ENCODE assay signal across 8 mouse cellular contexts in genomic region chr16:91010581-91011020, GRCm38 (mm10). TPM values are rescaled to one million over a fixed set of nuclear protein-coding genes. Genes with fewer than 3 reads are reported as not detected.
A peak's percentile ranks its signal among the peaks of the same experiment; 100 is the strongest.
DNase-seq lines count a peak whose midpoint lies in the region; ATAC-seq and TF ChIP-seq lines count a peak whose summit lies in the region.

No protein-coding gene starts in this region.

- H3K9me3 ChIP-seq in heart, postnatal 0 days (replicated peaks; ENCODE audit: control insufficient read depth, low read length): no peaks in the 10 kb centered on the region
- no peaks in the 10 kb centered on the region for H3K9me3 ChIP-seq in E14TG2a.4 (ENCODE audit: low read length)
- no peaks in the 10 kb centered on the region for H3K9me3 ChIP-seq in hindbrain, embryonic 14.5 days (ENCODE audit: control insufficient read depth, low read length)

- peaks cover 7% of the 10 kb centered on the region; the same call in 1 of the 2 replicates for H3K4me1 ChIP-seq in heart, postnatal 0 days (ENCODE audit: control insufficient read depth, insufficient read depth)
- H3K4me1 ChIP-seq in E14TG2a.4 (replicated peaks; ENCODE audit: low read depth, low read length): peaks cover 22% of the 10 kb centered on the region
- H3K4me1 ChIP-seq in hindbrain, embryonic 14.5 days (replicated peaks; ENCODE audit: control insufficient read depth, insufficient read depth, low read length): peaks cover 22% of the 10 kb centered on the region

- peak overlapping the region; percentile 73 for H3K4me2 ChIP-seq in heart, postnatal 0 days (ENCODE audit: low read depth, low read length)
- H3K4me2 ChIP-seq in hindbrain, embryonic 14.5 days (replicated peaks): peak overlapping the region; percentile 69

- peak overlapping the region; percentile 90 for H3K27ac ChIP-seq in heart, postnatal 0 days (ENCODE audit: low read depth)
- peak overlapping the region; percentile 88 for H3K27ac ChIP-seq in hindbrain, embryonic 14.5 days

- H3K36me3 ChIP-seq in heart, postnatal 0 days (replicated peaks; ENCODE audit: control insufficient read depth, insufficient read depth, low read length): peaks cover 15% of the 10 kb centered on the region
- H3K36me3 ChIP-seq in E14TG2a.4 (ENCODE audit: insufficient read depth, low read length): peaks cover 18% of the 10 kb centered on the region
- H3K36me3 ChIP-seq in hindbrain, embryonic 14.5 days (replicated peaks; ENCODE audit: control insufficient read depth, insufficient read depth): peaks cover 25% of the 10 kb centered on the region

- TF ChIP-seq EP300 in heart, postnatal 0 days (IDR thresholded peaks at IDR 0.05; ENCODE audit: low read depth): no peak

- H3K27me3 ChIP-seq in heart, postnatal 0 days (ENCODE audit: control insufficient read depth, insufficient read depth, low read length): no peaks in the 10 kb centered on the region
- no peaks in the 10 kb centered on the region; the same call in 1 of the 2 replicates for H3K27me3 ChIP-seq in E14TG2a.4 (ENCODE audit: insufficient read depth, low read length)
- H3K27me3 ChIP-seq in hindbrain, embryonic 14.5 days (ENCODE audit: control insufficient read depth, insufficient read depth, low read length): no peaks in the 10 kb centered on the region

- DNase-seq in heart, postnatal 0 days (ENCODE audit: low spot score): peak; percentile 19
- no peak for DNase-seq in heart, postnatal 25 days (ENCODE audit: low spot score)
- DNase-seq in c-Kit-positive CD71-positive TER-119-positive erythroid progenitor cells, embryonic 14.5 days (ENCODE audit: low spot score): peak; percentile 41
- DNase-seq in hindbrain, embryonic 14.5 days (ENCODE audit: low spot score): peak; percentile 27
- DNase-seq in gastrocnemius, postnatal 10 days: no peak
- no peak for DNase-seq in ovary, postnatal 36 days (ENCODE audit: low spot score)

- intact Hi-C loops in heart, postnatal 25 days (cut with DNase I): loop anchor here (2.0 to 5.0 kb wide), 2 partner anchors 34 to 73 kb away; partner anchors contain the start of genes Cfap298 and Paxbp1

- H3K4me3 ChIP-seq in heart, postnatal 0 days (ENCODE audit: low read depth, low read length): peak overlapping the region; percentile 91
- peak overlapping the region; percentile 98 for H3K4me3 ChIP-seq in E14TG2a.4 (replicated peaks; ENCODE audit: low read length)
- H3K4me3 ChIP-seq in hindbrain, embryonic 14.5 days (replicated peaks; ENCODE audit: low read length): peak overlapping the region; percentile 88

- peak; percentile 48 for ATAC-seq in heart, postnatal 0 days (ENCODE audit: insufficient read depth, low read depth)
- peak; percentile 71; the same call in 1 of the 2 replicates for ATAC-seq in hindbrain, embryonic 14.5 days (ENCODE audit: low FRiP score)
- ATAC-seq in megakaryocyte-erythroid progenitor cell, adult 5-6 weeks (replicated peaks; ENCODE audit: low FRiP score, low TSS enrichment, poor library complexity, severe bottlenecking): peak; percentile 8; the same call in 1 of the 2 replicates

- TF ChIP-seq CTCF in heart, postnatal 0 days (IDR thresholded peaks at IDR 0.05; ENCODE audit: low read depth): no peak
- no peak for TF ChIP-seq CTCF in E14TG2a.4 (conservative IDR thresholded peaks at IDR 0.05; ENCODE audit: low read length)

- 1% methylated on average over 36 of the region's 42 CpGs for WGBS in heart, postnatal 0 days
- WGBS in hindbrain, embryonic 14.5 days: under 1% methylated on average over 42 of the region's 42 CpGs

- H3K9ac ChIP-seq in heart, postnatal 0 days (replicated peaks; ENCODE audit: low read depth, low read length): peak overlapping the region; percentile 89
- peak overlapping the region; percentile 85 for H3K9ac ChIP-seq in hindbrain, embryonic 14.5 days

RNA-seq across cellular contexts. Expression of gene Synj1, which starts 0.5 kb away (rescaled TPM):
- total RNA-seq in heart, postnatal 0 days (2014; rRNA removed; ENCODE audit: low replicate concordance): 11.8 and 19.3 TPM in 2 replicates
- 6.6 and 8.5 TPM in 2 replicates for polyA plus RNA-seq in heart, postnatal 0 days (2015; fragmentation: Nextera tagmentation; extraction: Ambion mirVana)
- total RNA-seq in heart, postnatal 25 days (2021): 10 to 100 TPM; 27.6 to 29.5 TPM
- polyA plus RNA-seq in hindbrain, embryonic 14.5 days (2014; fragmentation: Nextera tagmentation; extraction: Ambion mirVana): 69.2 and 75.0 TPM in 2 replicates
- 38.1 and 48.6 TPM in 2 replicates for total RNA-seq in megakaryocyte-erythroid progenitor cell, adult 5-6 weeks (2014; fragmentation: Nextera tagmentation)
- total RNA-seq in megakaryocyte-erythroid progenitor cell, adult 5-6 weeks (2017): 25.4 and 28.7 TPM in 2 replicates
- total RNA-seq in gastrocnemius, postnatal 10 days (2021): 10 to 100 TPM; 14.6 TPM

RNA-seq across cellular contexts. Expression of gene Paxbp1, which starts 33.7 kb away (rescaled TPM):
- 30.6 and 33.8 TPM in 2 replicates for total RNA-seq in heart, postnatal 0 days (2014; rRNA removed; ENCODE audit: low replicate concordance)
- 18.8 and 19.0 TPM in 2 replicates for polyA plus RNA-seq in heart, postnatal 0 days (2015; fragmentation: Nextera tagmentation; extraction: Ambion mirVana)
- 10 to 100 TPM; 15.7 to 16.0 TPM for total RNA-seq in heart, postnatal 25 days (2021)
- polyA plus RNA-seq in hindbrain, embryonic 14.5 days (2014; fragmentation: Nextera tagmentation; extraction: Ambion mirVana): 64.7 and 71.6 TPM in 2 replicates
- 103 and 125 TPM in 2 replicates for total RNA-seq in megakaryocyte-erythroid progenitor cell, adult 5-6 weeks (2014; fragmentation: Nextera tagmentation)
- total RNA-seq in megakaryocyte-erythroid progenitor cell, adult 5-6 weeks (2017): 85.8 and 94.4 TPM in 2 replicates
- total RNA-seq in gastrocnemius, postnatal 10 days (2021): 10 to 100 TPM; 12.8 to 26.2 TPM

Comparison
In these comparisons a context has a peak if more than half of its experiments do, and no peak if none do; other contexts are left out.
1. DNase-seq: peak in heart, postnatal 0 days (single experiment), c-Kit-positive CD71-positive TER-119-positive erythroid progenitor cells, embryonic 14.5 days (single experiment) and hindbrain, embryonic 14.5 days (single experiment); none in heart, postnatal 25 days (single experiment), gastrocnemius, postnatal 10 days (single experiment) and ovary, postnatal 36 days (single experiment).
2. ATAC-seq: peak in every context shown above with its lines; median percentile 71 in hindbrain, embryonic 14.5 days; 48 in heart, postnatal 0 days; 8 in megakaryocyte-erythroid progenitor cell, adult 5-6 weeks.
3. Peak in every context shown above with its lines, with median percentiles within 50 percentile points of each other: H3K4me3 ChIP-seq.